Mouse (Mus musculus) C2C12 (cell line): ENCODE results near the gene Sult6b2.

ENCODE experiments used
- CTCF ChIP-seq: IDR thresholded peaks from one replicate; pipeline ENCODE4 v1.5.1; 2011; ENCODE audit not compliant: control insufficient read depth, insufficient read depth, insufficient read length
- MAX ChIP-seq: IDR thresholded peaks from one replicate; pipeline ENCODE4 v1.6.1; 2011; ENCODE audit warnings: mild to moderate bottlenecking, control low read depth
- MYOD1 ChIP-seq: IDR thresholded peaks from one replicate; pipeline ENCODE4 v1.6.1; 2011; ENCODE audit warnings: low read depth; ENCODE audit not compliant: control insufficient read depth, insufficient read length
- MYOG ChIP-seq: IDR thresholded peaks from one replicate; pipeline ENCODE4 v1.6.1; 2011; ENCODE audit not compliant: control insufficient read depth, insufficient read length; ENCODE audit errors: extremely low read depth
- USF1 ChIP-seq: IDR thresholded peaks from one replicate; pipeline ENCODE4 v1.6.1; 2011; ENCODE audit warnings: low read depth, mild to moderate bottlenecking, control low read depth, moderate library complexity

GRCm38 (mm10) chr6:142764933-142765332 is 39.4 kb downstream of the Sult6b2 start:
- no peak for TF ChIP-seq CTCF
- TF ChIP-seq MYOD1: no peak
- no peak for TF ChIP-seq MYOG
- no peak for TF ChIP-seq USF1
- TF ChIP-seq MAX: no peak
